Mouse (Mus musculus): Measurements from ENCODE around the gene Mydgf.

Mydgf gene

DNA sequence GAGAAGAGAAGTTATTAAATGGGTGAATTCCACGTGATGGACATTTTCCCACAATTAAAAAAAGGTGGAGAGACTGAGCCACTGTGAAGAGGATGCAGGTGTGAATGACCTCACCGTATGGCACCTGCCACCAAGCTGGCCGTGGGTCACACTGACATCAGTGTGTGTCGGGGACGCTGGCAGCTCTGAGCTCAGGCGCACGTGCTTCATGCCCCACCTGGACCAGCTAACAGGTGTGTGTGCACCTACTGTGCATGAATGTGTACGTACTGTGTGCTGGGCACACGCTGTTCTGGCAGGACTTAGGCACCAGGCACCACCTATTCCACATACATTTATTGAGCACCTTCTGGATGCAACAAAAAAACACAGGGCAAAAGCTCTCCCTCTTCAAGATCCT, 39.2 kb downstream of the Mydgf start:
- no peak for DNase-seq (ENCODE audit: low read depth, low spot score)

DNA sequence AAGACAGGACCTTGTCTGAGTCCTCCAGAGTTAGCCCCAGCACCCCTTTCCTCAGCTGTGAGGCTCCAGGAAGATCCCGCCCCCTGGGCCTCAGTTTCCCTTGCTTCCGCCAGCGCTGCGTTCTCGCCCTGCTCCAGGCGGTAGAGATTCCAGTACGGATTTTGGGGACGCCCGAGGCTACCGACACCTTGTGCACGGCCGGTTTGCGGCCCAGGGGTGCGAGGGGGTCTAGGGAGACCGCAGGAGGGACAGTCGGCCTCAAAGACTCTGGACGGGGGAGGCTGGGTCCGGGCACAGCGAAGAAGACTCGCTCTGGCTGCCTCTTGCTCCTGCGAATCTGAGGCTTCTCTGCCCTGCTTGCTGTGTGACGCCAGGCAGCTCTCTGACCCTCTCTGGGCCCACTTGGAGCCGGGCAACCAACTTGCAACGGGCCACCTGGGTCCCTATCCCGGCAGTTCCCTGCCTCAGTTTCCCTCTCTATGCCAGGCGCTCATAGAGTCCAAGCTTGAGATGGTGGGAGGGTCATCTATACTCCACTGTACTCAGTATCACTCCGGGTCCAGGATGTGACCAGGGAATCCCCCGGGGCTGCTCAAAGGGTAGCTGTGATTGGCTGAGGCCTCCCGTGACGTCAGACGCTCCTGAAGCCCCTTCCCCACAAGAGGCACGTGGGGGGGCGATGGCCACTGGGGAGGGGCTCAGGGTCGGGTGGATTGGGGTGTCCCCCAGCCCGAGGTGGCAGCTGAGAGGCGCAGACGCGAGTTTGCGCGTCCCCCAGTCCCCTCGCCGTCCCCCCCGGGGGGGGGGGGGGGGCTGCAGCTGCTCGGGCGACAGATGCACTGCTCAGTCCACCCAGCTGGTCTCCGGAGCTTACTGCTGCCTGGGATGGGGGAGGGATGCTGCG, 41.8 kb downstream of the Mydgf start:
- DNase-seq (ENCODE audit: low read depth, low spot score) = no peak

DNA sequence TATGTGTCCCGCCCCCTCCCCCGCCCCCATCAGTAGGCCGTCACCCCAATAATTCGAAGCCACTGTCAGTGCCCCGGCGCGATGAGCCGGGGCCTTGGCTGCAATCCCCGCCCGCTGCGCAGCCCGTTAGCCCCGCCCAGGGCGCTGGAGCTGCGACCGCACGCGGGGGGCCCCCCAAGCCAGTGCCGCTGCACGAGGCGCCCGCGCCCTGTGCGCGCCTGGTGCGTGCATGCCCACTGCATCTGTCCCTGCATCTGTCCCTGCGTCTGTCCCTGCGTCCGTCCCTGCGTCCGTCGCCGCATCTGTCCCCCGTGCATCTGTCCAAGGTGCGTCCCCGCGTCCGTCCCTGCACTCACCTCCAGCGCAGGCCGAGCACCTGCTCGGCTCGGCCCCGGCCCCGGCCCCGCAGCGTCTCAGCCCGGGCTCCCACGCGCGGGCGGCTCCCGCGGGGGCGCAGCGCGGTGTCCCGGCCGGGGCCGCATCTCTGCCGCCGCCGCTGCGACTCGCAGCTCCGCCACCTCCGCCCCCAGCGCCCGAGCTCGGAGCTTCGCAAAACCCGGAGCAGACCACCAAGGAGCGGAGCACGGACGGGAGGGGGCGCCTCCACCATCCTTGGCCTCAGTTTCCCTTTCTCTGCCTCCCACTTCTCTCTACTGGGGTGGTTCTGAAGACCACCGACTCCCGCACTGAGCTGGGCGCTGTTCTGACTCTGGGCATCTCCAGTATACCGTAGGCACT, 43.7 kb downstream of the Mydgf start, which contains the start of gene Sema6b:
TSS of gene Sema6b (minus strand) at position 486 of the 738 bp plus-strand sequence.
- DNase-seq (ENCODE audit: low read depth, low spot score) = no peak

DNA sequence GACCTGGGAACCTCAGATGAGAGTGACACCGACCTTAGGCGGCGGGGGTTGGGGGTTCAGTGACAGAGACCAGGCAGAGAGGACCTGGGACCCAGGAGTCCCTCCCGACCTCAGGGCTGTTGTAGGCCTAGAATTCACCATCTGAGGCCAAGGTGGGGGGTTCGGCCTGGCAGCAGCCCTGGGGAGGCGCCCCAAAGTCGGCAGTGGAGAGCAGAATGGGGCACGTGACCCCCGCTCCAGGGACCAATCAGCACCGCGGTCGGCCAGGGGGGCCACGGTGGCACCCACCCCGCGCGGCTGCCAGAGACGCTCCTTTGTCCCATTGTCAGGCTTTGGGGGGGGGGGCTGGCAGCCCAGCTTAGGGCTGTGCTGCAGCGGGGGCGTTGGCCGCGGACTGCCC, 44.4 kb downstream of the Mydgf start:
- DNase-seq (ENCODE audit: low read depth, low spot score) = no peak

DNA sequence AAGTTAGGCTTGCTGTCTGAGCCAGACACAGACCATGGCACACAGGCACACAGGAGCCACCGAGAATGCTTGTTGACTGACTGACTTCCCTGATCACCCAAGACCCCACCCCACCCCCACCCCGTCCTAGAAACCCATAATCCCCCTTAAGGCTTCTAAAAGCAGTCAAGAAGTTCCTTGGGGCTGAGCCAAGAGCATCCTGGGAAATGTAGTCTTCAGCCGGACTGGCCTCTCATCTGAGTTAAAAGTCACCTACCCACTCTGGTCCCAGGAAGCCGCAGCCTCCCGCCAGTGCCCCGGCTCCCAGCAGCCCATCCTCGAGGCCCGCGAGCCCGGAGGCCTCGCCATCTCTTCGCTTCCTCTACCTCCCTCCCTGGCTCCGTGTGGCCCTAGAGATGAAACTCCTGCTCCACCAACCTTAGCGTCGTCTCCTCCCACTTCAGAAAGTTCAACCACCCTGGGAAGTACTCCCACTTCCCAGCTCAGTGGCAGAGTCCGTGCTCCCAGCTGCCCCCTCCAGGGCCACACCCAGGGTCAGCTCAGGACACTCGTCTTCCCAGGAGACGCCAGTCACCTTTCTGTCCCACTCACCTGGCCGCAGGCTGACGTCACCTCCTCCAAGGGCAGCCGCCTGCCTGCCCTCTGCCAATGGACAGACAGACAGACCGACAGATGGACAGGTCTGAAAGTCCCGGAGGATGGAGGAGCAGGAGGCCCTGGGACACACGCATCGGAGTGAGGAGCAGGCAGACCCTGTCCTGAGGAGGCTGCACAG, 45.7 kb downstream of the Mydgf start:
- DNase-seq (ENCODE audit: low read depth, low spot score) = no peak

DNA sequence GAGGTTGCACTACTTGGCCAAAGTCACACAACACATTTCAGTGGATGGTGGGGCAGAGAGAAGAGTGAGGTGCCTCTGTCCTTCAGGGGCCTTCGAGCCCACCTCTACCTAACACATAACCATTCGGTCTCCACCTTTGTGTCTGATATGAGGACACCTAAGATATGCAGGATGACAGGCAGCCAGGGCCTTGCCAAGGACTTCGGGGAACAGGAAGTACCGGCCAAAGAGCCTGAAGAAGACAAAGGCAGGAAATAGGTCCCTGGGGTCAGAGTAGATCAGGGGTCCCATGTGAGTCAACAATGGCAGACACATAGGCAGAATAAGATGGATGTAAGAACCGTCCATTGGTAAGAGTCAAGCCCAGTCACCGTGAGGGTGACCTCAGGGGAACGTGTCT, 47.2 kb downstream of the Mydgf start:
- no peak for DNase-seq (ENCODE audit: low read depth, low spot score)

DNA sequence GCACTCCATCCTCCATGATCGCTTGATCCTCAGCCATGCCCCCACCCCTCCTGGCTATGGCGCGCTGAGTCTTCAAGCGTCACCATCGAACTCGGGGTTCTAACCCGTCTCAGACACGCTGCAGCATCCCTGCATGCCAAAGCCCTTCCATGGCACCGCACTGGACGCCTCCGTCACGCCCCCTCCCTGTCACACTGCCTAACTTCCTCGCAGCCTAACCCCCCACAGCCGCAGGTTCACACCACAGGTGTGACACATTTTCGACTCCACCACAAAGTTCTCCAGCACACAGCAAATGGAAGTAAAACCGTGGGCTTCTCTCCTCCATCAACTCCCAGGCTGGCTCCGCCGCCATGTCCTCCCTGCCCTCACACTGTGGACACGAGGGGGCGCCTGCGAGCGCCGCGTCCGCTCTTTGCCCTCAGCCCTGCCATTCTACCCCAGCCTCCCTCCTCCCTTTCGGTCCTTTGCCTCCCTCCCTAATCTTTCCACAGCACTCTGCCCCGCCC, 49.2 kb downstream of the Mydgf start:
- DNase-seq (ENCODE audit: low read depth, low spot score) = no peak

DNA sequence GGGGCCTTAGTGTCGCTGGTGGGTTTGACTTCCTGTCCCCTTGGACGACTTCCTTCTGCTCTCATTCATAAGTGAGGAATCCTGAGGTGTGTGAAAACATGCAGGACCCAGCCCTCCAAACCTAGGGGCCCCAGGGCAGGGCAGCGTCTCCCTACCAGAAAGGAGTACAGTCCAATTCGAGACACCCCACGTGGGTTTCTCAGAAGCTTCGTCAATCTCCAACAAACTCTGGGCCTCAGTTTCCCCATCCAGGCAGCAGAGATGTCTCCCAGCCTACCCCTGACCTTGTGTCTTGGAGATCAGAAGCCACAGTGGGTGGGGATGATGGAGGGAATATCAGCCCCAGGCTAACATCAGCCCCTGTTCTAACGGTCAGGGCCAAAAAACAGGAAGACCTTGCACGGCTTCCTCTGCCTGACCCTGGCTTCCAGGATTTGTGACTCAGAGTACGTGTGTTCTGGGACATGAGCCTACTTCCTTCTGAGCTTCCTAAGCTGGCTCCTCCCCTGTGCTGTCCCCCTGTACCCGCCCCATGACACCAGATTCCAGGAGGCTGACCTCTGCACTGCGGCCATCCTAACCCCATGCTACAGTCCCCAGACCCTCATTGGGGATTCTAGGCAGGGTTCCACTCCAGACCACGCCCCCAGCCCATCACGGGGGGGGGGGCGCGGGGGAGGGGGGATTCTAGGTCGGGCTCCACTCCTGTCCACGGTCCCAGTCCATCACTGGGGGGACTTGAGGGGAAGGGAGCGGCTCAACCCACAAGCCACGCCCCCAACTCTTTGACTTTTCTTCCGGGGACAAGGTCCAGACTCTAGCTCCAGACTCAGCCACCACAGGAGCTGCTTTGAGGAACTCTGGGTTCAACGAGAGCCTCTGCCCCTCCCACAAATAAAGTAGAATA, 50.0 kb downstream of the Mydgf start:
- no peak for DNase-seq (ENCODE audit: low read depth, low spot score)

DNA sequence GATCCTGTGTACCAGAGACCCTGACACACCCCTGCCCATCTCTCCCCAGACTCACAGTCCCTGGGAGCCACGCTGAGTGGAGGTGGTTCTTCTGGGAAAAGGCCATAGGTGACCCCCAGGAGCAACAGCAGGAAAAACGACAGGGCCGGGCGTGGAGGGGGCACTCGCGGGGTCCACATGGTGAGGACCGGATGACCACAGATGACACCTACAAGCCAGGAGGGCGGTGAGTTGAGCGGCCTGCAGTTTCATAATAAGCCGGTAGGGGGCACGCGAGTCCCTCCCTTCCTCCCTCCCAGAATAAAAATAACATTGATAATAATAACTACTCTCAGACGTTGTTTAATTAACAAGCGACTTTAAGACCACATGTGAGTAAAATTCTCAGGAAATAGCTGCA, 51.1 kb downstream of the Mydgf start:
- DNase-seq (ENCODE audit: low read depth, low spot score) = no peak

DNA sequence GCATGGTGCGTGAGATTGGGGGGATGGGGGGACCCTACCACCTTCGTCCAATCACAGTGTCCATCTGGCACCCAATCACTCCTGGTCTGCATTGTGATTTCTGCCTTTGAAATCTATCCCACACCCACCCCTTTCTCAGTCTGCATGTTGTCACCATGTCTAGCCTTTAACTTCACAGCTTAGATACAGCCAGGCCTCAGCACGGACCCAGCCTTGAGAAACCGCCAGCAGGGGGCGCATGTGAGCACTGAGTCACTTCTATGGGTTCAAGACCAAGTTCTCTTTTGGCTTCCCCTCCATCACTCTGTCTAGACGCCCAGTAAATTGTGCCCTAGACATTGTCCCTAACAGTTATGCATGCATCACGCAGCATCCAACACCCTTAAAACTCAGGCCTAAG, 51.9 kb downstream of the Mydgf start:
- DNase-seq (ENCODE audit: low read depth, low spot score) = no peak

DNA sequence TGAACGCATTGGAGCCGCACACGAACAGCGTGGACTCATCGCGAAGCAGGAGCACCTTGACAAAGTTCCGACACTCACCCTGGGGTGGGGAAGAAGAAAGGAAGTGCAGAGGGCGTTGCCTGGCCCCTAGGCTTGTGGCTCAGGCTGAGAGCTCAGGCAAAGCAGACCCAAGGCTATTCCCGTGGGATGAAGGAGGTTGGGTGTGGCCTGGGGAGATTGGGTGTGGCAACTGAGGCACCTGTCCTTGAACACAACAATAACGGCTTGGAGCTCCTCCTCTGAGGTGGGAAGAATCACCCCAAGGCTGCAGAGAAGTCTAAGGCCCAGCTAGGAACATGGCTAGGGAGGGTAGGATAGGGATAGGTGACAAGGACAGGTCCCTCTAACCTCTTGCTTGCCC, 52.6 kb downstream of the Mydgf start:
- no peak for DNase-seq (ENCODE audit: low read depth, low spot score)

DNA sequence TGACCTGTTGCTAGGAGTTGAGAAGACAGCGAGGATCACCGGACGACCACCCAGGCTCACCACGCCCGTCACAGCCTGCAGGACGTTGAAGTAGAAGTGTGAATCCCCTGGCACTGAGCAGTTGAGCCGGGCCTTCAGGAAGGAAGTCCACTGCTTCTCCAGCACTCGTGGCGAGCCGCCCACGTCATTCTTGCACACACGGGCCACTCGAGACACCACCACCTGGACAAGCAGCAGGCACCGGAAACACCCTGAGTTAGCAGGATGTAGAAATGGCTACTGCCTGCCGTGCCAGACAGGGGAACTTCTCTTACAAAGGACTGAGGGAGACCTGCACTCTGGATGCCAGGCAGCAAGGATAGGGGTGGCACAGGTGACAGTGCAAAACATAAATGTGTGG, 55.5 kb downstream of the Mydgf start:
- DNase-seq (ENCODE audit: low read depth, low spot score) = no peak

DNA sequence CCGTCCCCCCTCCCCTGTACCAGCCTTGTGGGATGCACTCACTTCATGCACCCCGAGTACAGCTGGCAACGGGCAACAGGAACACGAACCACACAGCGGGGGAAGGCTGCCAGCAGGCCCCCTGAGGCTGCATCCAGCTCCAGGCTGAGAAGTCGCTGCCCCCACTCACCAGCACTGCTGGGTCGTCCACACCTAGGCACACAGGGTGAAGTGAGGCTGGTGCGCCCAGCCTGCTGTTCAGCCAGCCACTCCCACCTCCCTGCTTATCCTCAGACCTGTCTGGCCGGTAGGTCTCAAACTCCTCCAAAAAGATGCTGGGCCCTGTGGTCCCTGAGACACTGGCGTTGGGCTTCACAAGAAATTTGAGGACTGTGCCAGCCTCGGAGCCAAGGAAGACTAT, 57.5 kb downstream of the Mydgf start:
- no peak for DNase-seq (ENCODE audit: low read depth, low spot score)
